Mouse (Mus musculus): ENCODE results near the gene Igfbp6. TPM values are rescaled to one million over a fixed set of nuclear protein-coding genes. Genes with fewer than 3 reads are reported as not detected.
"Not testable (repeated sequence)": the region's sequence is repeated elsewhere in the genome, so short reads cannot be mapped to it uniquely, and the experiment has no call there.

The Igfbp6 gene
- polyA plus RNA-seq, 1 experiment from 2014 or later = not detected

DNA sequence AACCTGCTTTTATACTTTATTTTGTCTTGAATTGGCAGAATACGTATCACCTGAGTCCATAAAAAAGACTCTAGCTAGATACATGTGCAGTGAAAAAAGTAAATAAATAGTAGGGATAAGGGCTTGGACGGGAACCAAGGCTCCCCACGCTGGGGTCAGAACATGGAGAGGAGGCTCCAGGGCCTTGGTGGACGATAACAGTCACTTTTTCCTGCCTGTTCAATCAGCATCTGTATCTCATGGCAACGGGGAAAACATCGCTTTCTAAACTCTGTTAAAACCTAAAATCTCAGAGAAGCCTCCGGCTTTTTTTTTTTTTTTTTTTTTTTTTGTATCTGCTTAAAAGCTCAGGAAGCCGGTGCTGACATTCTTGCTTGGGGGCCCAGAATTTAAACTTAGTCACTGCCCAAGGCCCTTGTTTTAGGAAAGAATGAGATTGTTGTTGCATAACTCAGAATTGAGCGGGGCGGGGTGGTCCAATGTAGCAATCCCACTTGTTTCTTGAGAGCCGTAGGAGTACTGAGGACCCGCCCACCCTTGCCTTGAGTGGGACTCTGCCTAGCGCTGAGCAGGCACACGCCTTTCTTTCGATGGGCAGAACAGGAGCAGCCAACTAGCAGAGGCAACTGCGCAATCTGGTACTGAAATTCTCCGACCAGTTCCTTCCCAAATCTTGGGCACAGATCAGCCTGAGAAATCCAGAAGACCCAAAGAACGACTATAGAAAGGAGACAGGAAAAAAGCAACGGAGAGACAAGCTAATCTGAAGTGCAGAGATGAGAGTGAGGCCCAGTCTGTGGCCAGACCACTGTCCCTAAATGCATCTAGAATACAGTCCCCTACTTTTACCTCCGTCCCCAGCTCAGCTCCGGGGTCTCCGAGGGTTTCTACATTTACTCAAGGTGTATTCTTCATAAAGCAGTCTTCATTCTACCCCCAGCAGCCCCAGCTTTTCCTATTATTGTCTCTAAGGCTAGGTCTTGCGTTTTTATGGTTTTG is 949 bp upstream of the Igfbp6 start:
- Histone ChIP-seq H3K36me3 (ENCODE audit: inconsistent target) (no peaks in the 10 kb centered on the region), H3K4me3 (ENCODE audit: inconsistent target) (no peak overlapping the region), H3K79me2 (ENCODE audit: inconsistent target) (no peaks in the 10 kb centered on the region), H3K27ac (no peak overlapping the region)
- 66% methylated on average over 23 of the region's 23 CpGs for WGBS (ENCODE audit: missing documents)

GRCm38 (mm10) chr15:102144726-102145125 is 564 bp downstream of the Igfbp6 start:
- H3K79me2 ChIP-seq (ENCODE audit: inconsistent target) = no peaks in the 10 kb centered on the region
- no peaks in the 10 kb centered on the region for H3K36me3 ChIP-seq (ENCODE audit: inconsistent target)
- WGBS (ENCODE audit: missing documents) = 55% methylated on average over 18 of the region's 19 CpGs
- H3K27ac ChIP-seq = no peak overlapping the region
- no peak overlapping the region for H3K4me3 ChIP-seq (ENCODE audit: inconsistent target)

- Histone ChIP-seq H3K36me3 (ENCODE audit: inconsistent target) (no peaks in the 10 kb centered on the region), H3K4me3 (ENCODE audit: inconsistent target) (no peak overlapping the region), H3K79me2 (ENCODE audit: inconsistent target) (no peaks in the 10 kb centered on the region), H3K27ac (no peak overlapping the region)
- 90% methylated on average over 10 of the region's 10 CpGs for WGBS (ENCODE audit: missing documents)
Observed at GRCm38 (mm10) chr15:102145330-102145729, 1.2 kb downstream of the Igfbp6 start.

DNA sequence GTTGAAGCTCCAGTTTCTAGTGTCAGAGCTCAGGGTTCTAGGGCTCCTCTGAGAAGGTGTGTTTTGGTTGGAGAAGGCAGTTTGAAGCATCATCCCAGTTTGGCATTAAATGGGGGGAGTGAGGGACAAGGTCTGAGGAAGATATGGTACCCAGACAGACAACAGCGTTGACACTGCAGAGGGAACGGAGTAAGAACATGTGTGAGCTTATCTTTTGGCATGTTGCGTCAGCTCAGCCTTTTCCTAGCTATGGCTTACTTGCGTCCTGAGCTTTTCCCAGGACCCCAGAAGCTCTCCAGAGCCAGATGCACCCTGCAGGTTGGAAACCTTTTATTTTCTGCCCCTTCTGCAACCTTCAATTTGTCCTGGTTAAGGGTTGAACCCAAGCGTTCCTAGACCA is 1.9 kb downstream of the Igfbp6 start:
- Histone ChIP-seq H3K79me2 (ENCODE audit: inconsistent target) (no peaks in the 10 kb centered on the region), H3K27ac (no peak overlapping the region), H3K4me3 (ENCODE audit: inconsistent target) (no peak overlapping the region), H3K36me3 (ENCODE audit: inconsistent target) (no peaks in the 10 kb centered on the region)
- WGBS (ENCODE audit: missing documents) = 82% methylated on average over 5 of the region's 5 CpGs

DNA sequence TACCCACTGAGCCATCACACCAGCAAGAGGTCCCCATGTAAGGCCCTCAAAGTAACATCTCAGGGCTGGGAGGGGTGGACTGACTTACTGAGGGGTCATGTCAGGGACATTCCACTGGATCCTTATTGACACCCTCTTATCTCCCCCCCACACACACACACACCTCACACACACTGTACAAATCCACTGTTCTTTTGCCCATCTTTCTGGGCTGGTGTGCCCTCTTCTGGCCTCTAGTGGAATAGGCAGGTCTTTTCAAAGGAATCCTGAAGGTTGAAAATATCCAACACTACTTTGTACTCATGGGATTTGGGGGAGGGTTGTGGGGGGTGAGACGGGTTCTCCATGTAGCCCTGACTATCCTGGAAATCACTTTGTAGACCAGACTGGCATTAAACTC is 2.7 kb downstream of the Igfbp6 start:
- 0% methylated on average over 1 of the region's 1 CpGs for WGBS (ENCODE audit: missing documents)
- Histone ChIP-seq H3K36me3 (ENCODE audit: inconsistent target) (no peaks in the 10 kb centered on the region), H3K79me2 (ENCODE audit: inconsistent target) (no peaks in the 10 kb centered on the region), H3K27ac (no peak overlapping the region), H3K4me3 (ENCODE audit: inconsistent target) (no peak overlapping the region)

- 56% methylated on average over 16 of the region's 16 CpGs for WGBS (ENCODE audit: missing documents)
- no peak overlapping the region for H3K4me3 ChIP-seq (ENCODE audit: inconsistent target)
- no peaks in the 10 kb centered on the region for H3K79me2 ChIP-seq (ENCODE audit: inconsistent target)
- no peak overlapping the region for H3K27ac ChIP-seq
- H3K36me3 ChIP-seq (ENCODE audit: inconsistent target) = no peaks in the 10 kb centered on the region
Observed at GRCm38 (mm10) chr15:102147674-102148402, 3.7 kb downstream of the Igfbp6 start.

DNA sequence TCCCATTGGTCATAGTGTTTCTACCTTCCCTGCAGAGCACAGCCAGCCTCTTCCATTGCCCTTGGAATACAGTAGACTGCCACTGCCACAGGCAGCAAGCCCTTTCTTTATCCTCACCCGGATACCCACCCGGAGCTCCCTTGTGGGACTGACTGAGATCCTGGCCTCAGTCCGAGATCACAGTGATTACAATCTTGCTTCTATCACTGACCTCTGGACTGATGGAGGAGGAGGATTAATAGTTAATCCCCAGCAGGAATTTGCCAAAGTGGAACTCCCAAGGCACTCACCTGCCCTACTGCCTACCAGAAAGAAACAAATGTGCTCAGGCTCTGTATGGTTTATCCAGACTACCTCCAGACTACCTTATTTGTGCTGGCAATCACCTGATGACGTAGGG is 5.4 kb downstream of the Igfbp6 start:
- H3K27ac ChIP-seq = peak overlapping the region; percentile 92; the same call in 1 of the 2 replicates
- no peaks in the 10 kb centered on the region for H3K79me2 ChIP-seq (ENCODE audit: inconsistent target)
- no peaks in the 10 kb centered on the region for H3K36me3 ChIP-seq (ENCODE audit: inconsistent target)
- WGBS (ENCODE audit: missing documents) = 99% methylated on average over 4 of the region's 4 CpGs
- no peak overlapping the region for H3K4me3 ChIP-seq (ENCODE audit: inconsistent target)

- WGBS (ENCODE audit: missing documents) = 11% methylated on average over 19 of the region's 20 CpGs
- Histone ChIP-seq H3K36me3 (ENCODE audit: inconsistent target) (no peaks in the 10 kb centered on the region), H3K4me3 (ENCODE audit: inconsistent target) (peak within 1 kb of the TSS; percentile 15; the same call in 1 of the 2 replicates), H3K79me2 (ENCODE audit: inconsistent target) (no peaks in the 10 kb centered on the region), H3K27ac (peak within 1 kb of the TSS; percentile 92)
Observed at GRCm38 (mm10) chr15:102150301-102151135, 6.4 kb downstream of the Igfbp6 start, which contains the start of gene Soat2. Gene Soat2, plus strand, starts transcription at chr15:102150526.

DNA sequence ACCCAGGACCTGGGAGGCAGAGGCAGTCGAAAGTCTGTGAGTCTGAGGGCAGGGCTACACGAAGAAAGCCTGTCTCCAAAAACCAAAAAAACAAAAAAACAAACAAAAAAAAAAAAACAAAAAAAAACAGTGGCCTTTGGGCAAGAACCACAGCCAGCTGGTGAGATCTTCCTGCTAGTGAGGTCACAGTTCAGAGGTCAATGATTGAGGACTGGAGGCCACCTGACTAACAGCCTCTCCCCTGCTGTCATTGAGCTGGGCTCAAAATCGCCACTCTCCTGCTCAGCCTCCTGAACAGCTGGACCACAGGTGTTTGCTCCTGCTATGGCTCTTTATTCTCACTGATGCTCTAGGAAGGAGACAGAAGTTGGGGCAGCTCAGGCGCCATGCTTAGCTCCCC is 8.5 kb downstream of the Igfbp6 start:
- WGBS (ENCODE audit: missing documents) = 79% methylated on average over 4 of the region's 4 CpGs
- H3K79me2 ChIP-seq (ENCODE audit: inconsistent target) = no peaks in the 10 kb centered on the region
- no peak overlapping the region for H3K27ac ChIP-seq
- no peaks in the 10 kb centered on the region for H3K36me3 ChIP-seq (ENCODE audit: inconsistent target)
- H3K4me3 ChIP-seq (ENCODE audit: inconsistent target) = no peak overlapping the region

DNA sequence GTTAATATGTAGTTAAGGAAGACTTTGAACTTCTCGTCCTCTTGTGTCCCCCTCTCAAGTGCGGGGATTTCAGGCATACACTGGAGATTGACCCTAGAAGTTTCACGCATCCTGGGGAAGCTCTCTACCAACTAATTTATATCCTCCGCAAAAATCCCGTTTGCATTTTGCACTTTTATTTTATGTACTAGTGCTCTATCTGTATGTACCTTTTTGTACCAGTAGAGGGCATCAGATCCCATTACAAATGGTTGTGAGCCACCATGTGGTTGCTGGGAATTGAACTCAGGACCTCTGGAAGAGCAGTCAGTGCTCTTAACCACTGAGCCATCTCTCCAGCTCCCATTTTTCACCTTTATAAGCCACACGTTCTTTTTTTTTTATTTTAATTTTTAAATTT is 10.8 kb downstream of the Igfbp6 start:
- not testable (repeated sequence) for H3K27ac ChIP-seq; H3K36me3 ChIP-seq (ENCODE audit: inconsistent target); H3K4me3 ChIP-seq (ENCODE audit: inconsistent target); H3K79me2 ChIP-seq (ENCODE audit: inconsistent target)
- WGBS (ENCODE audit: missing documents) = 98% methylated on average over 6 of the region's 6 CpGs

DNA sequence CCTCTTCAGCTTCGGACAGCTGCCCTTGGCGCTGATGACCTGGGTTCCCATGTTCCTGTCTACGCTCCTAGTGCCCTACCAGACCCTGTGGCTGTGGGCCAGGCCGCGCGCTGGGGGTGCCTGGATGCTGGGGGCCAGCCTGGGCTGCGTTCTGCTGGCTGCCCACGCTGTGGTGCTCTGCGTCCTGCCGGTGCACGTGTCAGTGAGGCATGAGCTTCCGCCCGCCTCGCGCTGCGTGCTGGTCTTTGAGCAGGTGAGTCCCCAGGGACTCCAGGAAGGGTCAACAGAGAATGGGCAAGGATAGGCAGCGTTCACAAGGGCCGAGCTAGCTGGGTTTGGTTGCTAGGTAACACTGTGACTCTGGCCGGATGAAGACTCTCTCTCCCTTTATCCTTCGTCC is 12.7 kb downstream of the Igfbp6 start:
- no peak overlapping the region for H3K4me3 ChIP-seq (ENCODE audit: inconsistent target)
- no peaks in the 10 kb centered on the region for H3K36me3 ChIP-seq (ENCODE audit: inconsistent target)
- no peak overlapping the region for H3K27ac ChIP-seq
- 87% methylated on average over 15 of the region's 20 CpGs for WGBS (ENCODE audit: missing documents)
- no peaks in the 10 kb centered on the region for H3K79me2 ChIP-seq (ENCODE audit: inconsistent target)

DNA sequence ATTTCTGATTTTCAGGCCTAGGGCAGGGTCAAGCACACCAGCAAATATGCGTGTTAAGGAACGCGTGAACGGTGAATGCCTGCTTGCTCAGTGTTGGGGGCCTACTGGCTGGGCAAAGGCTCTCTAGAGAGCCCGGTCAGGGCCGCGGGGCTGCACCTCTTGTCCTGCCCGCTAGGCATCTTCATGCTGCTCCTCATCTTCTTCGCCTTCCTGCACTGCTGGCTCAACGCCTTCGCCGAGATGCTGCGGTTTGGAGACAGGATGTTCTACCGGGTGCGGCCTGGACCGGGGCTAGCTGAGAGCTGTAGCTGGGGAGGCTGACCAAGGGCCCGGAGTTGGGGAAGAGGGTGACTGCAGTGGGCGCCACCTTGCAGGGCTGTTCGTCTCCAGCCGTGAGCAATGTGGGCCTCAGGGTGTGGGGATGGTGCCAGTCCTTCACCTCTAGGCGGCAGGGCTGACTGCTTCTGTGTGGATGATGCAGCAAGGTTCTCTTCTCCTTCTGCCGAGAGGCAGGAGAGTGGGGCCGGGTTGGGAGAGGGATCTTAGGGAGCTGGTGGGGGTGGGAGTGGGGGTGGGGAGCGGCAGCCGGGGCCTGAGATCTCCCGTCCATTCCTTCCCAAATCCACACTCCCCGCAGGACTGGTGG is 16.4 kb downstream of the Igfbp6 start:
- Histone ChIP-seq H3K4me3 (ENCODE audit: inconsistent target) (no peak overlapping the region), H3K79me2 (ENCODE audit: inconsistent target) (no peaks in the 10 kb centered on the region), H3K27ac (no peak overlapping the region), H3K36me3 (ENCODE audit: inconsistent target) (no peaks in the 10 kb centered on the region)
- WGBS (ENCODE audit: missing documents) = 73% methylated on average over 25 of the region's 27 CpGs

- no peak overlapping the region for H3K4me3 ChIP-seq (ENCODE audit: inconsistent target)
- 35% methylated on average over 3 of the region's 3 CpGs for whole genome bisulfite sequencing (ENCODE audit: missing documents)
- no peaks in the 10 kb centered on the region for H3K79me2 ChIP-seq (ENCODE audit: inconsistent target)
- no peak overlapping the region for H3K27ac ChIP-seq
- H3K36me3 ChIP-seq (ENCODE audit: inconsistent target) = no peaks in the 10 kb centered on the region
Observed at GRCm38 (mm10) chr15:102163900-102164693, 19.9 kb downstream of the Igfbp6 start.
